21 mouse cellular contexts compared by ENCODE assay signal in genomic region chr12:14164936-14165335, GRCm38 (mm10). TPM values are rescaled to one million over a fixed set of nuclear protein-coding genes. Genes with fewer than 3 reads are reported as not detected.
DNase-seq lines count a peak whose midpoint lies in the region; ATAC-seq lines count a peak whose summit lies in the region.
"Had no signal": no experiment of that assay in that cellular context is flagged by ENCODE, and none has a peak within 500 bp of the region (broad histone marks: within the 10 kb centered on the region; RNA-seq: fewer than 3 reads in every experiment).

No protein-coding gene starts in this region.

- no peaks in the 10 kb centered on the region for H3K36me3 ChIP-seq in heart, embryonic 11.5 days (ENCODE audit: control insufficient read depth, insufficient read depth, low read length)
- no peaks in the 10 kb centered on the region for H3K36me3 ChIP-seq in heart, embryonic 15.5 days
- H3K36me3 ChIP-seq: embryonic facial prominence, embryonic 13.5 days; hindbrain, embryonic 12.5 days had no signal

- no peak overlapping the region for H3K4me2 ChIP-seq in heart, embryonic 11.5 days
- H3K4me2 ChIP-seq in heart, embryonic 15.5 days, result no peak overlapping the region
- H3K4me2 ChIP-seq: embryonic facial prominence, embryonic 13.5 days; forebrain, embryonic 13.5 days; hindbrain, embryonic 12.5 days had no signal

- no peaks in the 10 kb centered on the region for H3K4me1 ChIP-seq in heart, embryonic 11.5 days (ENCODE audit: control insufficient read depth, insufficient read depth, low read length)
- H3K4me1 ChIP-seq in heart, embryonic 15.5 days (replicated peaks), result peaks cover 14% of the 10 kb centered on the region; the same call in 1 of the 2 replicates
- H3K4me1 ChIP-seq: embryonic facial prominence, embryonic 13.5 days; forebrain, embryonic 13.5 days; hindbrain, embryonic 12.5 days had no signal

- H3K27me3 ChIP-seq in heart, embryonic 11.5 days (ENCODE audit: control insufficient read depth, insufficient read depth, low read length), result no peaks in the 10 kb centered on the region
- no peaks in the 10 kb centered on the region for H3K27me3 ChIP-seq in heart, embryonic 15.5 days
- H3K27me3 ChIP-seq: CH12.LX; embryonic facial prominence, embryonic 13.5 days; forebrain, embryonic 13.5 days; hindbrain, embryonic 12.5 days; Patski had no signal

- WGBS in heart, embryonic 11.5 days (ENCODE audit: insufficient replicate concordance), result 89% methylated on average over 1 of the region's 1 CpGs
- 88% methylated on average over 1 of the region's 1 CpGs for WGBS in heart, embryonic 15.5 days

- no peak overlapping the region for H3K4me3 ChIP-seq in heart, embryonic 11.5 days (ENCODE audit: low read depth, low read length)
- no peak overlapping the region for H3K4me3 ChIP-seq in heart, embryonic 15.5 days
- H3K4me3 ChIP-seq: embryonic facial prominence, embryonic 13.5 days; forebrain, embryonic 13.5 days; hindbrain, embryonic 12.5 days had no signal

- peak; percentile 50 to 52 for DNase-seq in heart, adult 18-20 months
- peak; percentile 12 to 49 for DNase-seq in heart, adult 9 months (ENCODE audit: low spot score in 2 of 2)
- peak; percentile 20 to 49 for DNase-seq in heart, postnatal 14 days
- DNase-seq in layer of hippocampus, adult 8-10 months (ENCODE audit: low spot score in 2 of 2), result no peak
- DNase-seq in testis, postnatal 14 days (ENCODE audit: low spot score), result no peak
- DNase-seq: cerebellum, adult 9-11 months; gastrocnemius, postnatal 25 days had no signal

- H3K9me3 ChIP-seq in heart, embryonic 11.5 days (replicated peaks; ENCODE audit: control insufficient read depth, low read length), result no peaks in the 10 kb centered on the region
- H3K9me3 ChIP-seq in heart, embryonic 15.5 days (replicated peaks), result no peaks in the 10 kb centered on the region
- H3K9me3 ChIP-seq: embryonic facial prominence, embryonic 13.5 days; forebrain, embryonic 13.5 days; hindbrain, embryonic 12.5 days had no signal

- intact Hi-C loops in heart, postnatal 14 days (cut with DNase I), result no loop called here

- no peak overlapping the region for H3K9ac ChIP-seq in heart, embryonic 11.5 days (ENCODE audit: low read depth, low read length)
- H3K9ac ChIP-seq in heart, embryonic 15.5 days, result no peak overlapping the region
- H3K9ac ChIP-seq: embryonic facial prominence, embryonic 13.5 days; forebrain, embryonic 13.5 days; forebrain, postnatal 0 days; hindbrain, embryonic 12.5 days had no signal

- no peak overlapping the region for H3K27ac ChIP-seq in heart, embryonic 11.5 days (ENCODE audit: low read depth, low read length)
- peak overlapping the region; percentile 67; the same call in 1 of the 2 replicates for H3K27ac ChIP-seq in heart, embryonic 15.5 days
- H3K27ac ChIP-seq: embryonic facial prominence, embryonic 13.5 days; forebrain, embryonic 13.5 days; hindbrain, embryonic 12.5 days had no signal

- no peak for ATAC-seq in heart, embryonic 11.5 days (replicated peaks; ENCODE audit: insufficient number of reproducible peaks, low FRiP score, low TSS enrichment)
- ATAC-seq in heart, embryonic 15.5 days (replicated peaks; ENCODE audit: insufficient number of reproducible peaks, insufficient read depth, low FRiP score, low read depth), result no peak; the same call in 1 of the 2 replicates
- no peak for ATAC-seq in CD4-positive, CD25-positive, alpha-beta regulatory T cell, adult 4 months
- ATAC-seq: activated CD4-positive, CD25-positive, alpha-beta regulatory T cell, adult 4 months; forebrain, embryonic 13.5 days; forebrain, postnatal 0 days; hindbrain, embryonic 16.5 days; inflammation-experienced regulatory T-cells, adult 6 months; intestine, postnatal 0 days; Patski had no signal

RNA-seq across cellular contexts. Expression of gene Fam84a, which starts 13.1 kb away (rescaled TPM):
- total RNA-seq in heart, adult 18-20 months (2021), result under 1 TPM; 0.35 to 0.98 TPM
- polyA plus RNA-seq in heart, embryonic 11.5 days (2014; fragmentation: Nextera tagmentation; extraction: Ambion mirVana), result 1.4 TPM in 2 replicates
- 2.3 and 2.6 TPM in 2 replicates for polyA plus RNA-seq in heart, embryonic 15.5 days (2015; fragmentation: Nextera tagmentation; extraction: Ambion mirVana)
- total RNA-seq in heart, postnatal 14 days (2021), result 1 to 10 TPM; 1.6 to 2.2 TPM
- 10 to 100 TPM; 74.2 to 81.2 (median 77.9) TPM for total RNA-seq in layer of hippocampus, adult 8-10 months (2022)
- not detected for polyA plus RNA-seq in CD4-positive, CD25-positive, alpha-beta regulatory T cell, adult 4 months (2017; shearing (Covaris generic))
- total RNA-seq: CH12.LX; granulocyte monocyte progenitor cell, adult 5-6 weeks had no signal

Comparison
In these comparisons a context has a peak if more than half of its experiments do, and no peak if none do; other contexts are left out.
1. DNase-seq: peak in heart, adult 18-20 months (2 of 2), heart, adult 9 months (2 of 2) and heart, postnatal 14 days (2 of 2); none in layer of hippocampus, adult 8-10 months (0 of 2) and testis, postnatal 14 days (single experiment).
2. RNA of gene Fam84a, which starts 13.1 kb away (total RNA-seq): 74.2 to 81.2 TPM in layer of hippocampus, adult 8-10 months; 1.6 to 2.2 TPM in heart, postnatal 14 days and 0.35 to 0.98 TPM in heart, adult 18-20 months; every median in the first group is over 10 times any median in the second.